Comparison of ENCODE assay signal across 23 mouse cellular contexts in genomic region chr12:107125201-107125600, GRCm38 (mm10).
A peak's percentile ranks its signal among the peaks of the same experiment; 100 is the strongest.
DNase-seq lines count a peak whose midpoint lies in the region; ATAC-seq and TF ChIP-seq lines count a peak whose summit lies in the region.
"Had no signal": no experiment of that assay in that cellular context is flagged by ENCODE, and none has a peak within 500 bp of the region (broad histone marks: within the 10 kb centered on the region; RNA-seq: fewer than 3 reads in every experiment).

No protein-coding gene starts in this region.

- no peak for TF ChIP-seq EP300 in heart, postnatal 0 days (IDR thresholded peaks at IDR 0.05; ENCODE audit: low read depth)

- H3K9me3 ChIP-seq in heart, postnatal 0 days (replicated peaks; ENCODE audit: control insufficient read depth, low read length) = no peaks in the 10 kb centered on the region
- H3K9me3 ChIP-seq: heart, embryonic 13.5 days; kidney, embryonic 15.5 days; limb, embryonic 13.5 days; liver, embryonic 12.5 days had no signal

- no peak overlapping the region for H3K4me3 ChIP-seq in heart, postnatal 0 days (ENCODE audit: low read depth, low read length)
- H3K4me3 ChIP-seq: heart, embryonic 13.5 days; kidney, embryonic 15.5 days; limb, embryonic 13.5 days; liver, embryonic 12.5 days; myocyte had no signal

- H3K27ac ChIP-seq in heart, postnatal 0 days (ENCODE audit: low read depth) = peak overlapping the region; percentile 53; the same call in 1 of the 2 replicates
- H3K27ac ChIP-seq: heart, embryonic 13.5 days; hindbrain, postnatal 0 days; kidney, embryonic 15.5 days; limb, embryonic 13.5 days; liver, embryonic 12.5 days had no signal

- H3K36me3 ChIP-seq in heart, postnatal 0 days (replicated peaks; ENCODE audit: control insufficient read depth, insufficient read depth, low read length) = no peaks in the 10 kb centered on the region
- H3K36me3 ChIP-seq: heart, embryonic 13.5 days; kidney, embryonic 15.5 days; limb, embryonic 13.5 days; liver, embryonic 12.5 days had no signal

- no peak for TF ChIP-seq CTCF in heart, postnatal 0 days (IDR thresholded peaks at IDR 0.05; ENCODE audit: low read depth)

- no peaks in the 10 kb centered on the region for H3K27me3 ChIP-seq in heart, postnatal 0 days (ENCODE audit: control insufficient read depth, insufficient read depth, low read length)
- H3K27me3 ChIP-seq: heart, embryonic 13.5 days; kidney, embryonic 15.5 days; limb, embryonic 13.5 days; liver, embryonic 12.5 days had no signal

- 68% methylated on average over 7 of the region's 7 CpGs for WGBS in heart, postnatal 0 days

- no peaks in the 10 kb centered on the region for H3K4me1 ChIP-seq in heart, postnatal 0 days (ENCODE audit: control insufficient read depth, insufficient read depth)
- H3K4me1 ChIP-seq: heart, embryonic 13.5 days; kidney, embryonic 15.5 days; liver, embryonic 12.5 days had no signal

- no peak for ATAC-seq in CD4-positive, CD25-positive, alpha-beta regulatory T cell, adult 4 months
- no peak for ATAC-seq in heart, postnatal 0 days (ENCODE audit: insufficient read depth, low read depth)
- no peak for ATAC-seq in erythroid progenitor cell, adult 5-6 weeks (replicated peaks; ENCODE audit: low FRiP score, poor library complexity, severe bottlenecking)
- ATAC-seq: forebrain, embryonic 14.5 days; hindbrain, postnatal 0 days; intestine, postnatal 0 days; liver, embryonic 12.5 days; midbrain, embryonic 16.5 days had no signal

- peak; percentile 19 for DNase-seq in CD4-positive, CD25-positive, alpha-beta regulatory T cell, adult 2 months (ENCODE audit: low read depth, low spot score)
- DNase-seq in heart, postnatal 0 days (ENCODE audit: low spot score) = no peak
- DNase-seq in heart, adult 8-10 months (ENCODE audit: low spot score) = no peak
- DNase-seq in thymus, postnatal 14 days = peak; percentile 38
- no peak for DNase-seq in thymus, postnatal 10 days (ENCODE audit: low spot score in 2 of 2)
- DNase-seq in thymus, postnatal 4 days = peak; percentile 50
- DNase-seq: adrenal gland, postnatal 36 days; cerebellum, adult 9-11 months; kidney, postnatal 36 days; layer of hippocampus, postnatal 36 days; lung, adult 18-20 months; lung, postnatal 14 days had no signal

- H3K4me2 ChIP-seq in heart, postnatal 0 days (ENCODE audit: low read depth, low read length) = no peak overlapping the region
- H3K4me2 ChIP-seq: heart, embryonic 13.5 days; kidney, embryonic 15.5 days; limb, embryonic 13.5 days; liver, embryonic 12.5 days had no signal

- no peak overlapping the region for H3K9ac ChIP-seq in heart, postnatal 0 days (replicated peaks; ENCODE audit: low read depth, low read length)
- H3K9ac ChIP-seq: heart, embryonic 13.5 days; kidney, embryonic 15.5 days; limb, embryonic 13.5 days; liver, embryonic 12.5 days had no signal

Comparison
In these comparisons a context has a peak if more than half of its experiments do, and no peak if none do; other contexts are left out.
1. DNase-seq: peak in CD4-positive, CD25-positive, alpha-beta regulatory T cell, adult 2 months (single experiment), thymus, postnatal 14 days (single experiment) and thymus, postnatal 4 days (single experiment); none in heart, postnatal 0 days (single experiment), heart, adult 8-10 months (single experiment) and thymus, postnatal 10 days (0 of 2).